Mouse (Mus musculus) erythroblast, embryonic 14.5 days (primary cell): Measurements from ENCODE around the gene Nhlrc1.

Source experiments
- GATA1 ChIP-seq: IDR thresholded peaks from 2 replicates; pipeline ENCODE4 v1.6.1; 2012; ENCODE audit warnings: low read length, inconsistent platforms, mixed read lengths
- TAL1 ChIP-seq: IDR thresholded peaks from 3 replicates; pipeline ENCODE4 v1.6.1; 2012; ENCODE audit warnings: low read length, inconsistent platforms, mixed read lengths

DNA sequence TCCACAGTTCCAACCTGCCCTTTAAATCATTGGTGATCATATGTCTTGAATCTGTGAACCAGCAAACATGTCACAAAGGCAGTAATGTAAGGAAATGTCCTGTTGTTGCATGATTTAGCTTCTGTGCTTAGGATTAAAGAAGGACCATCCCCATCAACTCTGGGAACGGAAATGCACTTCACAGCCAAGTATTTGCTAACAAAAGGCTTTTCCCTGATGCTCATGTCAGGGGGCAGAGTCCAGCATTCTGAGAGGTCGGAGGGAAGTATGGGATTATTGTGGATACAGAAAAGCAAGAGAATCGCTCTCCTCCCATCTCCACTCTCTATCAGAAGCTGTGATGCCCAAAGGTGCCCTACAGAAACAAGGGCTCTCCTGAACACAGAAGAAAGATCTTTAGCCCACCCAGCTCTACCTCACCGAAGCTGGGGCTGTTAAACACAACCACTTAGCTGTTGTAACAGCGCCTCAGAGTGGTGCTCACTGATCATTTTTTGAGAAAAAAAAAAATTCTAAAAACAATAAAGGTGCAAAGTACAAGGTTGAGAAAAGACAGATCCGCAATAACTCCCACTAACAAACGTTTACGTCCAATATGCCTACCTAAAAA, 27.5 kb upstream of the Nhlrc1 start:
- TF ChIP-seq TAL1 (no peak), GATA1 (no peak)
